Comparison of ENCODE assay signal across 20 mouse cellular contexts in the genomic region with DNA sequence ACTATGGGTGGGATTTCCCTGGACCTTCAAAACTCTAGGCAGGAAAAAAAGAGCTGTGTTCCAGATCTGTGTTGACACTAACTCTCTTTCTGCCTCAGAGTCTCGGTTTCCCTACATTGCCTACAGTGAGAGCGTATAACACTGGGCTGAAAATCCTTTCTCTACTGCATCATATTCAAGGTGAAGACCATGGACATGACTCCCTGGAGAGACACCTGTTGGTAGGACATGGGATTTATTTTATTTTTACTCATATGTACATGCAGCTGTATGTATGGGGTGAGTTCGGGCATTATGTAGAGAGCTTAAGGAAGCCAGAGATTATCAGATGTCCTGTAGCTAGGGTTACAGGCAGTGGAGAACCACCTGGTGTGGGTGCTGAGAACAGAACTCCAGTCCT. TPM values are rescaled to one million over a fixed set of nuclear protein-coding genes. Genes with fewer than 3 reads are reported as not detected.
"Had no signal": no experiment of that assay in that cellular context is flagged by ENCODE, and none has a peak within 500 bp of the region (broad histone marks: within the 10 kb centered on the region; RNA-seq: fewer than 3 reads in every experiment).

No protein-coding gene starts in this region.

- H3K9me3 ChIP-seq: midbrain, embryonic 12.5 days; neural tube, embryonic 12.5 days; neural tube, embryonic 15.5 days; stomach, embryonic 15.5 days had no signal

- H3K27ac ChIP-seq: left cerebral cortex, adult 2 months; liver, embryonic 14.5 days; midbrain, embryonic 12.5 days; neural tube, embryonic 12.5 days; neural tube, embryonic 15.5 days; stomach, embryonic 15.5 days had no signal

- H3K4me3 ChIP-seq: left cerebral cortex, adult 2 months; midbrain, embryonic 12.5 days; neural tube, embryonic 12.5 days; neural tube, embryonic 15.5 days; stomach, embryonic 15.5 days had no signal

- H3K36me3 ChIP-seq: midbrain, embryonic 12.5 days; neural tube, embryonic 15.5 days; stomach, embryonic 15.5 days had no signal

- H3K4me1 ChIP-seq: neural tube, embryonic 12.5 days; neural tube, embryonic 15.5 days; stomach, embryonic 15.5 days had no signal

- H3K27me3 ChIP-seq: midbrain, embryonic 12.5 days; neural tube, embryonic 12.5 days; neural tube, embryonic 15.5 days; stomach, embryonic 15.5 days had no signal

- DNase-seq: kidney, adult 18-20 months; kidney, postnatal 10 days; kidney, postnatal 36 days; layer of hippocampus, postnatal 36 days; lung, adult 18-20 months; lung, postnatal 36 days; right cerebral cortex, adult 18-20 months; right cerebral cortex, postnatal 14 days; right cerebral cortex, postnatal 4 days; thymus, adult 18-20 months; thymus, postnatal 4 days had no signal

- H3K9ac ChIP-seq: liver, embryonic 14.5 days; midbrain, embryonic 12.5 days; neural tube, embryonic 12.5 days; neural tube, embryonic 15.5 days; stomach, embryonic 15.5 days had no signal

- H3K4me2 ChIP-seq: midbrain, embryonic 12.5 days; neural tube, embryonic 12.5 days; neural tube, embryonic 15.5 days; stomach, embryonic 15.5 days had no signal

RNA-seq across cellular contexts. Expression of a gene that starts 50.0 kb away (rescaled TPM):
- total RNA-seq: liver, adult 2 months; megakaryocyte progenitor cell, adult 5-6 weeks; megakaryocyte-erythroid progenitor cell, adult 5-6 weeks had no signal
- polyA plus RNA-seq: liver, adult 2 months had no signal
